Comparison of ENCODE assay signal across 23 mouse cellular contexts in the genomic region with DNA sequence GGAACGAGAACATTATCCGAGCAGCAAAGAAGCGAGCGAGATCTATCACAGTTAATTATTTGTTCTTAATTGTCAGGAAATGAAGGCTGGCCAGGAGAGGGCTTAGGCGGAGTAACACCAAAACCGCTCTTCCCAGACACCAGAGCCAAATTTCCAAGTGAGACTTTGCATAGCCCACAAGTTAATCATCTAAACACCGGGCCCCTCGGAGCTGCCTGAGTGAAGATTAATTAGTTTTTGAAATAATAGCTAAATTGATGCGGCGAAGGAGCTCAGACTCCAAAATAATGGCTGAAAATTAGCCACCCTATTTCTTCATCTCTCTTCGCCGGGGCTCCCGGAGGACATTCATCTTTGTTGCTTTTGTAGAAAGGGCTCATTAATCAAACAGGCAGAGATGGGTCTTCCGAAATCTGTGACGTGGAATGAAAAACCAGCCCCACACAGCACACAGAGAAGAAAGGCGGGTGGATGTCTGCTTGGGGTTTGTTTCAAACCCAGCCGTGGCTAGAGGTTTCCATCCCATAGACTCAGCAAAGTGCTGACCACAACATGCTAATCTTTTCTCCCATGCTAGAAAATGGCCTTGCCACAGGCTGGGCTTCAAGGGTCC.
DNase-seq lines count a peak whose midpoint lies in the region; ATAC-seq and TF ChIP-seq lines count a peak whose summit lies in the region.
"Had no signal": no experiment of that assay in that cellular context is flagged by ENCODE, and none has a peak within 500 bp of the region (broad histone marks: within the 10 kb centered on the region; RNA-seq: fewer than 3 reads in every experiment).

No protein-coding gene starts in this region.

- 73% methylated on average over 17 of the region's 17 CpGs for WGBS in midbrain, embryonic 14.5 days
- WGBS in midbrain, embryonic 15.5 days, result 63% methylated on average over 17 of the region's 17 CpGs
- WGBS in forebrain, postnatal 0 days, result 19% methylated on average over 17 of the region's 17 CpGs
- 40% methylated on average over 17 of the region's 17 CpGs for WGBS in neural tube, embryonic 12.5 days

- no peaks in the 10 kb centered on the region for H3K27me3 ChIP-seq in midbrain, embryonic 14.5 days (ENCODE audit: control insufficient read depth, insufficient read depth, low read length)
- no peaks in the 10 kb centered on the region for H3K27me3 ChIP-seq in midbrain, embryonic 15.5 days (replicated peaks)
- H3K27me3 ChIP-seq in forebrain, postnatal 0 days (ENCODE audit: insufficient read depth, low read length), result no peaks in the 10 kb centered on the region
- no peaks in the 10 kb centered on the region for H3K27me3 ChIP-seq in neural tube, embryonic 12.5 days (replicated peaks)
- H3K27me3 ChIP-seq: embryonic facial prominence, embryonic 12.5 days; lung, embryonic 15.5 days had no signal

- H3K9ac ChIP-seq in midbrain, embryonic 14.5 days (replicated peaks; ENCODE audit: low read length), result no peak overlapping the region
- no peak overlapping the region for H3K9ac ChIP-seq in midbrain, embryonic 15.5 days
- H3K9ac ChIP-seq in forebrain, postnatal 0 days, result no peak overlapping the region
- no peak overlapping the region for H3K9ac ChIP-seq in neural tube, embryonic 12.5 days
- H3K9ac ChIP-seq: embryonic facial prominence, embryonic 12.5 days; liver, embryonic 14.5 days; lung, embryonic 15.5 days had no signal

- no peaks in the 10 kb centered on the region for H3K9me3 ChIP-seq in midbrain, embryonic 14.5 days (ENCODE audit: control insufficient read depth, low read length)
- H3K9me3 ChIP-seq in midbrain, embryonic 15.5 days, result no peaks in the 10 kb centered on the region
- no peaks in the 10 kb centered on the region for H3K9me3 ChIP-seq in forebrain, postnatal 0 days (ENCODE audit: low read length)
- no peaks in the 10 kb centered on the region for H3K9me3 ChIP-seq in neural tube, embryonic 12.5 days
- H3K9me3 ChIP-seq: embryonic facial prominence, embryonic 12.5 days; lung, embryonic 15.5 days had no signal

- H3K4me2 ChIP-seq in midbrain, embryonic 14.5 days (ENCODE audit: low read length), result no peak overlapping the region
- no peak overlapping the region for H3K4me2 ChIP-seq in midbrain, embryonic 15.5 days
- H3K4me2 ChIP-seq in forebrain, postnatal 0 days (ENCODE audit: low read depth), result peak overlapping the region; percentile 23
- 0 out of 2 replicates have a peak overlapping the region, but pooled peaks have one; percentile 7 for H3K4me2 ChIP-seq in neural tube, embryonic 12.5 days (replicated peaks)
- H3K4me2 ChIP-seq: embryonic facial prominence, embryonic 12.5 days; lung, embryonic 15.5 days had no signal

- H3K4me3 ChIP-seq in midbrain, embryonic 14.5 days (replicated peaks; ENCODE audit: low read depth, low read length), result no peak overlapping the region
- no peak overlapping the region for H3K4me3 ChIP-seq in midbrain, embryonic 15.5 days
- H3K4me3 ChIP-seq in forebrain, postnatal 0 days (ENCODE audit: low read depth, low read length), result no peak overlapping the region
- H3K4me3 ChIP-seq in neural tube, embryonic 12.5 days, result no peak overlapping the region
- H3K4me3 ChIP-seq: embryonic facial prominence, embryonic 12.5 days; erythroblast, embryonic 14.5 days; lung, embryonic 15.5 days had no signal

- H3K27ac ChIP-seq in midbrain, embryonic 14.5 days (replicated peaks; ENCODE audit: low read depth, low read length), result no peak overlapping the region
- H3K27ac ChIP-seq in midbrain, embryonic 15.5 days, result no peak overlapping the region
- no peak overlapping the region for H3K27ac ChIP-seq in forebrain, postnatal 0 days (ENCODE audit: low read depth, low read length)
- no peak overlapping the region for H3K27ac ChIP-seq in neural tube, embryonic 12.5 days
- H3K27ac ChIP-seq: embryonic facial prominence, embryonic 12.5 days; kidney, postnatal 0 days; liver, embryonic 14.5 days; lung, embryonic 15.5 days had no signal

- no peaks in the 10 kb centered on the region for H3K36me3 ChIP-seq in midbrain, embryonic 14.5 days (ENCODE audit: control insufficient read depth, insufficient read depth, low read length)
- H3K36me3 ChIP-seq in midbrain, embryonic 15.5 days (replicated peaks), result no peaks in the 10 kb centered on the region
- H3K36me3 ChIP-seq in forebrain, postnatal 0 days (ENCODE audit: insufficient read depth), result no peaks in the 10 kb centered on the region
- no peaks in the 10 kb centered on the region for H3K36me3 ChIP-seq in neural tube, embryonic 12.5 days
- H3K36me3 ChIP-seq: embryonic facial prominence, embryonic 12.5 days; lung, embryonic 15.5 days had no signal

- ATAC-seq in midbrain, embryonic 14.5 days (ENCODE audit: low FRiP score, low TSS enrichment), result no peak
- no peak for ATAC-seq in midbrain, embryonic 15.5 days (replicated peaks)
- ATAC-seq in forebrain, postnatal 0 days, result no peak
- ATAC-seq in neural tube, embryonic 12.5 days (ENCODE audit: low FRiP score, low read depth), result no peak

- TF ChIP-seq CTCF in forebrain, postnatal 0 days (IDR thresholded peaks at IDR 0.05; ENCODE audit: low read depth), result no peak

- peak; percentile 9 for DNase-seq in midbrain, embryonic 14.5 days
- peak; percentile 8 for DNase-seq in brain, embryonic 18.5 days (ENCODE audit: low read depth, low spot score)
- no peak for DNase-seq in forebrain, postnatal 0 days
- DNase-seq in ovary, postnatal 36 days (ENCODE audit: low spot score), result no peak
- no peak for DNase-seq in ovary, adult 18-20 months (ENCODE audit: low spot score)
- DNase-seq in thymus, postnatal 36 days, result no peak
- DNase-seq: adrenal gland, postnatal 10 days; cerebellum, adult 18-20 months; cerebellum, postnatal 36 days; gastrocnemius, postnatal 25 days; kidney, adult 11 months; layer of hippocampus, postnatal 36 days; lung, postnatal 4 days; right cerebral cortex, postnatal 14 days; spleen, adult 18-20 months; thymus, postnatal 4 days had no signal

- H3K4me1 ChIP-seq in midbrain, embryonic 14.5 days (ENCODE audit: control insufficient read depth, insufficient read depth, low read length), result no peaks in the 10 kb centered on the region
- no peaks in the 10 kb centered on the region for H3K4me1 ChIP-seq in midbrain, embryonic 15.5 days
- peaks cover 8% of the 10 kb centered on the region; the same call in 1 of the 2 replicates for H3K4me1 ChIP-seq in forebrain, postnatal 0 days (ENCODE audit: insufficient read depth)
- peaks cover 8% of the 10 kb centered on the region; the same call in 1 of the 2 replicates for H3K4me1 ChIP-seq in neural tube, embryonic 12.5 days
- H3K4me1 ChIP-seq: embryonic facial prominence, embryonic 12.5 days; lung, embryonic 15.5 days had no signal

Comparison
In these comparisons a context has a peak if more than half of its experiments do, and no peak if none do; other contexts are left out.
1. DNase-seq: peak in midbrain, embryonic 14.5 days (single experiment) and brain, embryonic 18.5 days (single experiment); none in forebrain, postnatal 0 days (single experiment), ovary, postnatal 36 days (single experiment), ovary, adult 18-20 months (single experiment) and thymus, postnatal 36 days (0 of 2).
2. H3K4me2 ChIP-seq: peak in forebrain, postnatal 0 days (single experiment) and neural tube, embryonic 12.5 days (single experiment); none in midbrain, embryonic 14.5 days (single experiment) and midbrain, embryonic 15.5 days (single experiment).